Comparison of ENCODE assay signal across 9 mouse cellular contexts in the genomic region with DNA sequence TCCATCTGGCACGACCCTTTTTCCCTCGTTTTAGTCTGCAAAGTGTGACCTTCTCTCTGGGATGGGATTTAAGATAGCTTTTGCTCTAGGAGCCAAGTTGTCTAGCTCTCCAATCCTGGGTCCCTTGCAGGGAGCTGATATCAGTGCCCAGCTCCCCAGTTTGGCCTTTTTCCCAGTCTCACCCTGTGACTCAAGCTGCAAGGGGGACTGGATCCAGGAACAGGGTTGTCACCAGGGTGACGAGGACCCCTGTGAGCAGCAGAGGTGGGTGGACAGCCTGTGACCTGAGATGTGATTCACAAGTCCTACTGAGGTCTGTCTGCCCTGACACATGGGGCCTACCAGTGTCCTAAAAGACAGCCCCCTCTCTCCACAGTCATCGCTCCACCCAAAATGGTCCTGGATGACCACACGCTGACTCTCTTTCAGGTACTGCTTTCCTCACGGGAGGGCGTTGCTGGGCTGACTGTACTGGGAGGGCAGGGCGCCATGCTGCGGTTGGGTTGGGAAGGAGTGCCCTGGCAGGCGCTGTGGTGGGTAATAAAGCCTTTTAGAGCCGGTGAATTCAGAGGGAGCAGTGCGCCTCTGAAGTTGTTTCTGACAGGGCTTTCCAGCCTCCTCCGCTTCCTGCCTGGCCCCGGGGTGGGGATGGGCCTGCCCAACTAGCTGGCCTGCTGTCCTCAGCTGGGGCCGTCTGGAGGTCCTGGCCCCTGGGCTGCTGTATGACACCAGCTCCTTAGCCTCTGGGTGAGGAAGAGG. TPM values are rescaled to one million over a fixed set of nuclear protein-coding genes. Genes with fewer than 3 reads are reported as not detected.
A peak's percentile ranks its signal among the peaks of the same experiment; 100 is the strongest.
DNase-seq lines count a peak whose midpoint lies in the region; ATAC-seq lines count a peak whose summit lies in the region.
"Had no signal": no experiment of that assay in that cellular context is flagged by ENCODE, and none has a peak within 500 bp of the region (broad histone marks: within the 10 kb centered on the region; RNA-seq: fewer than 3 reads in every experiment).

No protein-coding gene starts in this region.

- H3K27ac ChIP-seq in liver, embryonic 11.5 days (ENCODE audit: low read depth, low read length), result peak overlapping the region; percentile 32; the same call in 1 of the 2 replicates
- no peak overlapping the region for H3K27ac ChIP-seq in hindbrain, embryonic 13.5 days
- H3K27ac ChIP-seq in neural tube, embryonic 13.5 days (replicated peaks), result 0 out of 2 replicates have a peak overlapping the region, but pooled peaks have one; percentile 23

- DNase-seq in adrenal gland, adult 2 months, result peak; percentile 81
- DNase-seq in adrenal gland, adult 8-10 months, result no peak
- DNase-seq in liver, embryonic 11.5 days (ENCODE audit: low spot score), result no peak
- no peak for DNase-seq in liver
- DNase-seq in spleen, postnatal 10 days (ENCODE audit: low spot score in 2 of 2), result no peak
- DNase-seq in urinary bladder, postnatal 10 days (ENCODE audit: low spot score), result no peak
- DNase-seq: gastrocnemius, postnatal 36 days had no signal

- peaks cover 11% of the 10 kb centered on the region; the same call in 1 of the 2 replicates for H3K36me3 ChIP-seq in liver, embryonic 11.5 days (ENCODE audit: control insufficient read depth, insufficient read depth, low read length)
- H3K36me3 ChIP-seq in hindbrain, embryonic 13.5 days, result peaks cover 49% of the 10 kb centered on the region
- H3K36me3 ChIP-seq in neural tube, embryonic 13.5 days, result peaks cover 45% of the 10 kb centered on the region

- no peak overlapping the region for H3K4me3 ChIP-seq in liver, embryonic 11.5 days (ENCODE audit: low read depth, low read length)
- no peak overlapping the region for H3K4me3 ChIP-seq in hindbrain, embryonic 13.5 days
- no peak overlapping the region for H3K4me3 ChIP-seq in neural tube, embryonic 13.5 days

- no peak overlapping the region for H3K4me2 ChIP-seq in liver, embryonic 11.5 days
- no peak overlapping the region for H3K4me2 ChIP-seq in hindbrain, embryonic 13.5 days
- H3K4me2 ChIP-seq in neural tube, embryonic 13.5 days, result no peak overlapping the region

- H3K9ac ChIP-seq in liver, embryonic 11.5 days (ENCODE audit: low read depth, low read length), result no peak overlapping the region
- H3K9ac ChIP-seq in hindbrain, embryonic 13.5 days, result peak overlapping the region; percentile 55
- H3K9ac ChIP-seq in neural tube, embryonic 13.5 days, result peak overlapping the region; percentile 26

- H3K4me1 ChIP-seq in liver, embryonic 11.5 days (replicated peaks; ENCODE audit: control insufficient read depth, insufficient read depth, low read length), result peaks cover 33% of the 10 kb centered on the region
- H3K4me1 ChIP-seq in hindbrain, embryonic 13.5 days (replicated peaks), result peaks cover 38% of the 10 kb centered on the region
- peaks cover 38% of the 10 kb centered on the region for H3K4me1 ChIP-seq in neural tube, embryonic 13.5 days (replicated peaks)

- no peak for ATAC-seq in liver, embryonic 11.5 days (replicated peaks; ENCODE audit: low FRiP score)
- no peak for ATAC-seq in hindbrain, embryonic 13.5 days (ENCODE audit: low FRiP score)
- ATAC-seq in neural tube, embryonic 13.5 days (ENCODE audit: low read depth), result no peak

- no peaks in the 10 kb centered on the region for H3K9me3 ChIP-seq in liver, embryonic 11.5 days (ENCODE audit: control insufficient read depth, low read length)
- H3K9me3 ChIP-seq in hindbrain, embryonic 13.5 days, result no peaks in the 10 kb centered on the region
- H3K9me3 ChIP-seq in neural tube, embryonic 13.5 days, result no peaks in the 10 kb centered on the region

- H3K27me3 ChIP-seq in liver, embryonic 11.5 days (replicated peaks; ENCODE audit: control insufficient read depth, insufficient read depth, low read length), result no peaks in the 10 kb centered on the region
- H3K27me3 ChIP-seq in hindbrain, embryonic 13.5 days, result no peaks in the 10 kb centered on the region
- H3K27me3 ChIP-seq in neural tube, embryonic 13.5 days, result no peaks in the 10 kb centered on the region

- 66% methylated on average over 15 of the region's 15 CpGs for WGBS in liver, embryonic 11.5 days
- WGBS in hindbrain, embryonic 13.5 days, result 40% methylated on average over 15 of the region's 15 CpGs
- 23% methylated on average over 15 of the region's 15 CpGs for WGBS in neural tube, embryonic 13.5 days

RNA-seq across cellular contexts. Expression of a gene that starts 9.7 kb away (rescaled TPM):
- 10 to 100 TPM; 54.0 to 63.5 TPM for total RNA-seq in adrenal gland, adult 2 months (2021)
- polyA plus RNA-seq in adrenal gland, adult 2 months (2012; rRNA removed), result 86.0 and 90.2 TPM in 2 replicates
- 10 to 100 TPM; 49.3 to 61.7 (median 55.7) TPM for total RNA-seq in adrenal gland, adult 8-10 months (2022)
- 178 and 192 TPM in 2 replicates for polyA plus RNA-seq in liver, embryonic 11.5 days (2014; fragmentation: Nextera tagmentation; extraction: Ambion mirVana)
- polyA plus RNA-seq in hindbrain, embryonic 13.5 days (2015; fragmentation: Nextera tagmentation; extraction: Ambion mirVana), result 103 and 113 TPM in 2 replicates
- 91.2 and 101 TPM in 2 replicates for polyA plus RNA-seq in neural tube, embryonic 13.5 days (2015; fragmentation: Nextera tagmentation; extraction: Ambion mirVana)

RNA-seq across cellular contexts. Expression of a gene that starts 9.8 kb away (rescaled TPM):
- 10 to 100 TPM; 21.9 to 25.3 TPM for total RNA-seq in adrenal gland, adult 2 months (2021)
- polyA plus RNA-seq in adrenal gland, adult 2 months (2012; rRNA removed), result 34.2 and 40.1 TPM in 2 replicates
- total RNA-seq in adrenal gland, adult 8-10 months (2022), result 10 to 100 TPM; 26.1 to 57.9 (median 42.3) TPM
- polyA plus RNA-seq in liver, embryonic 11.5 days (2014; fragmentation: Nextera tagmentation; extraction: Ambion mirVana), result 34.2 and 38.3 TPM in 2 replicates
- polyA plus RNA-seq in hindbrain, embryonic 13.5 days (2015; fragmentation: Nextera tagmentation; extraction: Ambion mirVana), result 67.9 and 73.1 TPM in 2 replicates
- polyA plus RNA-seq in neural tube, embryonic 13.5 days (2015; fragmentation: Nextera tagmentation; extraction: Ambion mirVana), result 64.4 and 66.0 TPM in 2 replicates

RNA-seq across cellular contexts. Expression of a gene that starts 17.4 kb away (rescaled TPM):
- total RNA-seq in adrenal gland, adult 2 months (2021), result 10 to 100 TPM; 13.7 to 15.9 TPM
- 21.1 and 25.6 TPM in 2 replicates for polyA plus RNA-seq in adrenal gland, adult 2 months (2012; rRNA removed)
- total RNA-seq in adrenal gland, adult 8-10 months (2022), result 10 to 100 TPM; 11.1 to 23.9 (median 15.9) TPM
- polyA plus RNA-seq in liver, embryonic 11.5 days (2014; fragmentation: Nextera tagmentation; extraction: Ambion mirVana), result 1.2 and 1.8 TPM in 2 replicates
- 272 and 278 TPM in 2 replicates for polyA plus RNA-seq in hindbrain, embryonic 13.5 days (2015; fragmentation: Nextera tagmentation; extraction: Ambion mirVana)
- polyA plus RNA-seq in neural tube, embryonic 13.5 days (2015; fragmentation: Nextera tagmentation; extraction: Ambion mirVana), result 235 and 267 TPM in 2 replicates

RNA-seq across cellular contexts. Expression of a gene that starts 23.2 kb away (rescaled TPM):
- 100 to 1,000 TPM in 1 of 2 experiments, 10 to 100 TPM in 1; 41.4 to 122 TPM for total RNA-seq in adrenal gland, adult 2 months (2021)
- polyA plus RNA-seq in adrenal gland, adult 2 months (2012; rRNA removed), result 136 and 150 TPM in 2 replicates
- 100 to 1,000 TPM in 2 of 4 experiments, 10 to 100 TPM in 2; 41.6 to 142 (median 76.2) TPM for total RNA-seq in adrenal gland, adult 8-10 months (2022)
- polyA plus RNA-seq in liver, embryonic 11.5 days (2014; fragmentation: Nextera tagmentation; extraction: Ambion mirVana), result 12.9 and 13.2 TPM in 2 replicates
- polyA plus RNA-seq in hindbrain, embryonic 13.5 days (2015; fragmentation: Nextera tagmentation; extraction: Ambion mirVana), result 9.7 and 12.1 TPM in 2 replicates
- polyA plus RNA-seq in neural tube, embryonic 13.5 days (2015; fragmentation: Nextera tagmentation; extraction: Ambion mirVana), result 10.6 and 13.0 TPM in 2 replicates

RNA-seq across cellular contexts. Expression of a gene that starts 28.0 kb away (rescaled TPM):
- total RNA-seq in adrenal gland, adult 2 months (2021), result 10 to 100 TPM in 1 of 2 experiments, 1 to 10 TPM in 1; 8.3 to 10.6 TPM
- polyA plus RNA-seq in adrenal gland, adult 2 months (2012; rRNA removed), result 52.6 and 54.2 TPM in 2 replicates
- total RNA-seq in adrenal gland, adult 8-10 months (2022), result 10 to 100 TPM in 1 of 4 experiments, 1 to 10 TPM in 3; 4.8 to 11.4 (median 6.5) TPM
- polyA plus RNA-seq in liver, embryonic 11.5 days (2014; fragmentation: Nextera tagmentation; extraction: Ambion mirVana), result 0.22 and 0.32 TPM in 2 replicates
- polyA plus RNA-seq in hindbrain, embryonic 13.5 days (2015; fragmentation: Nextera tagmentation; extraction: Ambion mirVana), result 0.49 TPM in 1 of 2 replicates, not detected in the other
- 0.99 and 1.2 TPM in 2 replicates for polyA plus RNA-seq in neural tube, embryonic 13.5 days (2015; fragmentation: Nextera tagmentation; extraction: Ambion mirVana)
